ENCODE assay signal across 8 mouse cellular contexts in genomic region chr11:88139256-88139861, GRCm38 (mm10). TPM values are rescaled to one million over a fixed set of nuclear protein-coding genes. Genes with fewer than 3 reads are reported as not detected.
DNase-seq lines count a peak whose midpoint lies in the region; ATAC-seq and TF ChIP-seq lines count a peak whose summit lies in the region.

No protein-coding gene starts in this region.

- H3K27ac ChIP-seq in intestine, embryonic 14.5 days (ENCODE audit: low read depth), result peak overlapping the region; percentile 43; the same call in 1 of the 2 replicates
- H3K27ac ChIP-seq in intestine, postnatal 0 days (ENCODE audit: low read depth, low read length), result no peak overlapping the region; the same call in 1 of the 2 replicates
- H3K27ac ChIP-seq in heart, postnatal 0 days (ENCODE audit: low read depth), result no peak overlapping the region
- no peak overlapping the region for H3K27ac ChIP-seq in liver, embryonic 15.5 days (replicated peaks)

- TF ChIP-seq EP300 in heart, postnatal 0 days (IDR thresholded peaks at IDR 0.05; ENCODE audit: low read depth), result no peak

- H3K27me3 ChIP-seq in intestine, embryonic 14.5 days (replicated peaks; ENCODE audit: control insufficient read depth, insufficient read depth, low read length), result no peaks in the 10 kb centered on the region
- H3K27me3 ChIP-seq in intestine, postnatal 0 days (replicated peaks; ENCODE audit: control insufficient read depth, insufficient read depth, low read length), result no peaks in the 10 kb centered on the region
- no peaks in the 10 kb centered on the region for H3K27me3 ChIP-seq in heart, postnatal 0 days (ENCODE audit: control insufficient read depth, insufficient read depth, low read length)
- peaks cover 53% of the 10 kb centered on the region for H3K27me3 ChIP-seq in liver, embryonic 15.5 days

- peaks cover 16% of the 10 kb centered on the region for H3K4me1 ChIP-seq in intestine, embryonic 14.5 days (replicated peaks; ENCODE audit: control insufficient read depth, insufficient read depth, low read length)
- no peaks in the 10 kb centered on the region; the same call in 1 of the 2 replicates for H3K4me1 ChIP-seq in intestine, postnatal 0 days (replicated peaks; ENCODE audit: control insufficient read depth, insufficient read depth, low read length)
- H3K4me1 ChIP-seq in heart, postnatal 0 days (ENCODE audit: control insufficient read depth, insufficient read depth), result peaks cover 28% of the 10 kb centered on the region
- H3K4me1 ChIP-seq in liver, embryonic 15.5 days (replicated peaks), result peaks cover 8% of the 10 kb centered on the region

- H3K9ac ChIP-seq in intestine, embryonic 14.5 days (ENCODE audit: low read length), result peak overlapping the region; percentile 6; the same call in 1 of the 2 replicates
- no peak overlapping the region for H3K9ac ChIP-seq in intestine, postnatal 0 days (ENCODE audit: low read depth, low read length)
- no peak overlapping the region for H3K9ac ChIP-seq in heart, postnatal 0 days (replicated peaks; ENCODE audit: low read depth, low read length)
- no peak overlapping the region for H3K9ac ChIP-seq in liver, embryonic 15.5 days

- ATAC-seq in intestine, embryonic 14.5 days (replicated peaks; ENCODE audit: low FRiP score, low TSS enrichment, low read depth), result no peak
- no peak for ATAC-seq in intestine, postnatal 0 days
- no peak for ATAC-seq in heart, postnatal 0 days (ENCODE audit: insufficient read depth, low read depth)
- no peak for ATAC-seq in liver, embryonic 15.5 days (ENCODE audit: insufficient read depth)
- no peak for ATAC-seq in erythroblast, adult 5-6 weeks (replicated peaks; ENCODE audit: low FRiP score, poor library complexity, severe bottlenecking)

- peaks cover 3% of the 10 kb centered on the region; the same call in 1 of the 2 replicates for H3K9me3 ChIP-seq in intestine, embryonic 14.5 days (ENCODE audit: control insufficient read depth, low read length)
- H3K9me3 ChIP-seq in intestine, postnatal 0 days (ENCODE audit: control insufficient read depth), result no peaks in the 10 kb centered on the region
- H3K9me3 ChIP-seq in heart, postnatal 0 days (replicated peaks; ENCODE audit: control insufficient read depth, low read length), result no peaks in the 10 kb centered on the region
- H3K9me3 ChIP-seq in liver, embryonic 15.5 days (replicated peaks), result no peaks in the 10 kb centered on the region

- no peak overlapping the region for H3K4me3 ChIP-seq in intestine, embryonic 14.5 days (ENCODE audit: low read depth, low read length)
- H3K4me3 ChIP-seq in intestine, postnatal 0 days (ENCODE audit: low read depth, low read length), result no peak overlapping the region
- H3K4me3 ChIP-seq in heart, postnatal 0 days (ENCODE audit: low read depth, low read length), result no peak overlapping the region
- H3K4me3 ChIP-seq in liver, embryonic 15.5 days (replicated peaks), result no peak overlapping the region

- no peak overlapping the region for H3K4me2 ChIP-seq in intestine, embryonic 14.5 days (ENCODE audit: low read length)
- H3K4me2 ChIP-seq in intestine, postnatal 0 days (replicated peaks; ENCODE audit: low read depth), result no peak overlapping the region; the same call in 1 of the 2 replicates
- no peak overlapping the region for H3K4me2 ChIP-seq in heart, postnatal 0 days (ENCODE audit: low read depth, low read length)
- peak overlapping the region; percentile 18; the same call in 1 of the 2 replicates for H3K4me2 ChIP-seq in liver, embryonic 15.5 days

- H3K36me3 ChIP-seq in intestine, embryonic 14.5 days (ENCODE audit: control insufficient read depth, insufficient read depth, low read length), result no peaks in the 10 kb centered on the region
- H3K36me3 ChIP-seq in intestine, postnatal 0 days (ENCODE audit: control insufficient read depth, insufficient read depth), result no peaks in the 10 kb centered on the region
- no peaks in the 10 kb centered on the region for H3K36me3 ChIP-seq in heart, postnatal 0 days (replicated peaks; ENCODE audit: control insufficient read depth, insufficient read depth, low read length)
- H3K36me3 ChIP-seq in liver, embryonic 15.5 days (replicated peaks), result no peaks in the 10 kb centered on the region

- no peak for TF ChIP-seq CTCF in intestine, postnatal 0 days (IDR thresholded peaks at IDR 0.05; ENCODE audit: low read depth)
- no peak for TF ChIP-seq CTCF in heart, postnatal 0 days (IDR thresholded peaks at IDR 0.05; ENCODE audit: low read depth)

- 22% methylated on average over 20 of the region's 20 CpGs for WGBS in intestine, embryonic 14.5 days
- 39% methylated on average over 20 of the region's 20 CpGs for WGBS in intestine, postnatal 0 days
- 49% methylated on average over 20 of the region's 20 CpGs for WGBS in heart, postnatal 0 days
- WGBS in liver, embryonic 15.5 days (ENCODE audit: insufficient replicate concordance), result 17% methylated on average over 20 of the region's 20 CpGs

- no peak for DNase-seq in intestine, embryonic 14.5 days (ENCODE audit: low spot score)
- DNase-seq in adrenal gland, postnatal 25 days, result peak; percentile 30
- peak; percentile 5 for DNase-seq in heart, postnatal 0 days (ENCODE audit: low spot score)
- peak; percentile 59 for DNase-seq in yolk sac, embryonic 10.5 days (ENCODE audit: low spot score)
- no peak for DNase-seq in cerebellum, adult 8-10 months

RNA-seq across cellular contexts. Expression of gene Cuedc1, which starts 41.5 kb away (rescaled TPM):
- 16.7 and 16.9 TPM in 2 replicates for polyA plus RNA-seq in intestine, embryonic 14.5 days (2014; fragmentation: Nextera tagmentation; extraction: Ambion mirVana)
- polyA plus RNA-seq in intestine, postnatal 0 days (2015; fragmentation: Nextera tagmentation; extraction: Ambion mirVana), result 7.1 and 10.1 TPM in 2 replicates
- 50.7 and 68.6 TPM in 2 replicates for total RNA-seq in adrenal gland, postnatal 25 days (2021)
- total RNA-seq in heart, postnatal 0 days (2014; rRNA removed; ENCODE audit: low replicate concordance), result 15.1 and 19.2 TPM in 2 replicates
- polyA plus RNA-seq in heart, postnatal 0 days (2015; fragmentation: Nextera tagmentation; extraction: Ambion mirVana), result 17.0 and 17.5 TPM in 2 replicates
- 1.1 and 1.5 TPM in 2 replicates for polyA plus RNA-seq in liver, embryonic 15.5 days (2015; fragmentation: Nextera tagmentation; extraction: Ambion mirVana)
- total RNA-seq in erythroblast, adult 5-6 weeks (2015; ENCODE audit: low replicate concordance), result 2.7 TPM in 1 of 2 replicates, not detected in the other
- 0.98 TPM in 1 of 2 replicates, not detected in the other for total RNA-seq in erythroblast, adult 5-6 weeks (2017; ENCODE audit: low replicate concordance)

Comparison
In these comparisons a context has a peak if more than half of its experiments do, and no peak if none do; other contexts are left out.
1. DNase-seq: peak in adrenal gland, postnatal 25 days (single experiment), heart, postnatal 0 days (single experiment) and yolk sac, embryonic 10.5 days (single experiment); none in intestine, embryonic 14.5 days (single experiment) and cerebellum, adult 8-10 months (single experiment).